Mouse (Mus musculus) left cerebral cortex, adult 11 months (tissue): ENCODE measurements around the gene E2f2.

Experiments
- DNase-seq: peaks from one replicate; pipeline ENCODE4 v3.0.0; 2022; ENCODE audit warnings: low spot score

The E2f2 gene

GRCm38 (mm10) chr4:136144927-136145292, 27.3 kb upstream of the E2f2 start:
- no peak for DNase-seq

GRCm38 (mm10) chr4:136145362-136145885, 26.8 kb upstream of the E2f2 start:
- DNase-seq: no peak

GRCm38 (mm10) chr4:136145991-136146711, 26.0 kb upstream of the E2f2 start:
- DNase-seq: no peak

- no peak for DNase-seq
Measured at GRCm38 (mm10) chr4:136146712-136147154, 25.5 kb upstream of the E2f2 start.

- DNase-seq: no peak
Measured at GRCm38 (mm10) chr4:136147436-136148135, 24.6 kb upstream of the E2f2 start.

- no peak for DNase-seq
Measured at GRCm38 (mm10) chr4:136148342-136149044, 23.7 kb upstream of the E2f2 start.

- no peak for DNase-seq
Measured at GRCm38 (mm10) chr4:136149045-136149379, 23.2 kb upstream of the E2f2 start.

GRCm38 (mm10) chr4:136149734-136150133, 22.5 kb upstream of the E2f2 start:
- DNase-seq: no peak

- no peak for DNase-seq
Measured at GRCm38 (mm10) chr4:136150596-136150995, 21.6 kb upstream of the E2f2 start.

- no peak for DNase-seq
Measured at GRCm38 (mm10) chr4:136152821-136153220, 19.4 kb upstream of the E2f2 start.

GRCm38 (mm10) chr4:136154462-136154861, 17.7 kb upstream of the E2f2 start:
- DNase-seq: no peak

- DNase-seq: no peak
Measured at GRCm38 (mm10) chr4:136158498-136158897, 13.7 kb upstream of the E2f2 start.

- peak; percentile 70 for DNase-seq
Measured at GRCm38 (mm10) chr4:136159802-136160397, 12.3 kb upstream of the E2f2 start.

- peak; percentile 64 for DNase-seq
Measured at GRCm38 (mm10) chr4:136163448-136163847, 8.7 kb upstream of the E2f2 start.

- DNase-seq: no peak
Measured at GRCm38 (mm10) chr4:136164981-136165380, 7.2 kb upstream of the E2f2 start.

GRCm38 (mm10) chr4:136167701-136168100, 4.5 kb upstream of the E2f2 start:
- no peak for DNase-seq

GRCm38 (mm10) chr4:136170401-136170800, 1.8 kb upstream of the E2f2 start:
- no peak for DNase-seq

- no peak for DNase-seq
Measured at GRCm38 (mm10) chr4:136171455-136171854, 739 bp upstream of the E2f2 start.

GRCm38 (mm10) chr4:136172542-136173209, 482 bp downstream of the E2f2 start:
- no peak for DNase-seq

- DNase-seq: no peak
Measured at GRCm38 (mm10) chr4:136173210-136173715, 1.1 kb downstream of the E2f2 start.
